Mouse (Mus musculus) 3T3-L1 (cell line): ENCODE data around the gene Gm14496.
"Not testable (repeated sequence)": the region's sequence is repeated elsewhere in the genome, so short reads cannot be mapped to it uniquely, and the experiment has no call there.

ENCODE experiments used
- DNase-seq: peaks from one replicate; pipeline ENCODE4 v3.0.0-alpha.2; 2015; ENCODE audit warnings: low read depth, low spot score

Gm14496 gene

DNA sequence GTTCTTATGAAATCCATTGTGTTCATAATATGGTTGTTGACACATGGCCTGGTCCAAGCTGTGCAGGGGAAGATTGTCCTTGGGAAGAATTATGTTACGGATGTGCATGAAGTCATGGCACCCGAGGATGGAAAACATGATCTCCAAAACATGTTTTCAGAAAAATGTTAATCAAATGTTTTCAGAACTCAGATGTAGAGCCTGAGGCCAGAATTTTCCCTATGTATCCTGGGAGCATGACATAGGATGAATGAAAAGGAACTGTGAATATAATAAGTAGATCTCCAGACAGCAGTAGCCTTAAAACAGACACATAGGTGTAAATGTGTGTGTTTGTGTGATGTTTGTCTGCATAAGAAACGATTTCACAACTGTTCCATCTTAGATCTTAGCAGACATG, at the start of gene Gm14496:
Gene Gm14496, plus strand, starts transcription at position 301 of the 400 bp plus-strand sequence.
- no peak for DNase-seq

DNA sequence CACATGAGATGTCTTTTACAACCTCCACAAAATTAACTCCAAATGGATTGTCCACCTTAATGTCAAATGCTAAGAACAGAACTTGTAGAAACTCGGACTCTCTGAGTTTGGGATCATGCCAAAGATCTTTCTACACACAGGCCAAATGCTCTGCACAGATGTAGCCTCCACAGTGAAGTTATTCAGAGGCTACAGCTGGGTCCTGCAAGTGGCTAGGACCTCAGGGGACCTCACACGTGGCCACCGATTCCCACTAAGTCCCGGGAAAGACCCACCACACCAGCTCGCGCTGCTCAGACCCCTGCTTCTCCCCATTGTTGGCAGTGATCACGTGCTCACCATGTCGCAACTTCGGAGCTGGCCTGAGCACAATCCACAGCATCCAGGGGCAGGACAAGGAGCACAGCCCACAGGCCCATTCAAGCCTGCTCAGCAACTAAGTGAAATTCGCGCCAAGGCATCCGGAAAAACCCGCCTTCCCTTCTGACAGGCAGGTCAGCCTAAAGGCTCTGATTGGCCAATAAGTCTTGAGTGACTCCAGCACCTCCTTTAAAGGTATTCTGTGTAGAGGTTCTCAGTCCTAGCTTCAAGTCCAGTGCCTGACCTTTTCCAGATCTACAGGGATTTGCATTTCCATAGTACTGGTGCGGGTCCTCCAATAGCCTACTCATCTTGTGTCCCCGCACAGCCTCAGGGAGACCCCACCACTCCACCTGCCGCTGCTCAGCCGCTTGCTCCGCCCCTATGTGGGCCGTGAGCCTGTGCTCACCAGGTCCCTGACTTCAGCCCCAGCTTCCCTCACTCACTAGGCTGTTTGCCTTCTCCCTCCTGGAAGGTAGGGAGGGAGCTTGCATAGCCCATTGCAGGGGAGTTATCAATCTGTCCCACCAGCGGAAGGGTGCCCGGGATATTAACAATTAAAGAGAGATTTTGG, 37.9 kb upstream of the Gm14496 start:
- DNase-seq, result not testable (repeated sequence)

DNA sequence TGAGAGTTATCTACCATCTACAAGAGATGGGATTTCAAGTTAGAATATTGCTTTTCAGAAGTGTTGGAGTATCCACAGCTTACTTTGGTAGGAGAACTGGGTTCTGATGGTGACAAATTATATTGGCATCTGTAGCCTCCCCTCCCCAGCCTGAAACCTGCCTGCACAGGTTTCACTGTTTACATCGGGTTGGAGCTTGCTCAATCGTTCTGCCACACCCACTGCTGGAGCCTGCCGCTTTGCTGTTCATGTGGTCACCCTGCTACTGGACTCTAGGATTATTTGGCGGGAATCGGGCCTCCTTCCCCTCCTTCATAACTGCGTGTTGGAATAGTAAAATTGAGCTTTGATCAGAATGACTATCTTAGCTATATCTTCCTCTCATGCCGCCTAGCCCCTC, 22.5 kb upstream of the Gm14496 start:
- no peak for DNase-seq

DNA sequence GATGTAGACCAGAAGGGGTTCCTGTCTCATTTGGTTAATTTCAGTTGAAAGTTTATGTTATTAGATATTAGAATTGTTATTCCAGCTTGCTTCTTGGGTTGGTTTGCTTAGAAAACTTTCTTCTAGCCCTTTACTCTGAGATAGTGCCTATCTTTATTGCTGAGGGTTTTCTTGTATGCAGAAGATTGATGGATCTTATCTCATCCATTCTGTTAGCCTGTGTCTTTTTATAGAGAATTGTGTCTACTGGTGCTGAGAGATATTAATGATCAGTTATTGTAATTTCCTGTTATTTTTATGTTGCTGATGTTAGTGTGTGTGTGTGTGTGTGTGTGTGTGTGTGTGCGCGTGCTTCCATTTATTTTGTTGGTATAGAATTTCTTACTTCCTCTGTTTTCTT, 21.7 kb upstream of the Gm14496 start:
- no peak for DNase-seq

DNA sequence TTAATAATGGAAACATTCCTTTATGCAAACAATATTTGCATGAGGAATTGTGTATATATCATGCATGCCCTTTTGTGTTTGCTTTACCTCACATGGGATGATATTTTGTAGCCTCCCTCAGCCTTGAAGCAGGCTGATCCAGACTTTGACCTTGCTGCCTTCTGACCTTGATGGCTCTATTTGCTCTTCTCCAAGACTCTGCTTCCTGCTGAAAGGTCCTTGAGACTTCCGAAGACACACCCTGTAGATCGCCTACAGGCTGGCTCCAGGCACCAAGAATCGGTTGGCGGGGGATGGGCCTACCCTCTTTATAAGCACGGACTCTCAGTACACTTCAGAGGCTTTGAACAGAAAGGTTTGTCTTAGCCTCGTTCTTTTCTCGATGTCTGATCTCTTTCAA, 9.0 kb upstream of the Gm14496 start:
- DNase-seq, result not testable (repeated sequence)
